Mouse (Mus musculus) spleen, adult 2 months (tissue): Measurements from ENCODE around the gene Gm26602.
A peak's percentile ranks its signal among the peaks of the same experiment; 100 is the strongest.

Experiments used
- CTCF ChIP-seq: fragments of 200-500 bp; IDR thresholded peaks from 2 replicates; pipeline ENCODE4 v1.5.1; 2011; ENCODE audit warnings: mild to moderate bottlenecking, inconsistent platforms; ENCODE audit not compliant: insufficient read depth, insufficient read length, insufficient replicate concordance; ENCODE audit errors: extremely low read depth
- POLR2A ChIP-seq: fragments of 200-500 bp; IDR thresholded peaks from 2 replicates; pipeline ENCODE4 v1.6.1; 2011; ENCODE audit warnings: low read depth, low read length, inconsistent platforms

- TF ChIP-seq CTCF (no peak), POLR2A (peak; percentile 81)
These were observed 6.3 kb downstream of the Gm26602 start, which contains the start of gene Kiss1r for GRCm38 (mm10) chr10:79916808-79917531.
